Mouse (Mus musculus) small intestine, adult 2 months (tissue): ENCODE results near the gene Gm12185. TPM values are rescaled to one million over a fixed set of nuclear protein-coding genes. Genes with fewer than 3 reads are reported as not detected.
"Not testable (repeated sequence)": the region's sequence is repeated elsewhere in the genome, so short reads cannot be mapped to it uniquely, and the experiment has no call there.

ENCODE experiments used
- H3K27ac ChIP-seq: fragments of 200-500 bp; 2 replicates; pipeline ENCODE4 v1.5.1; 2012; ENCODE audit warnings: low read depth, low read length, control low read depth, inconsistent platforms; ENCODE audit not compliant: insufficient read depth
- H3K27me3 ChIP-seq: fragments of 200-500 bp; 2 replicates; pipeline ENCODE4 v1.6.1; 2012; ENCODE audit warnings: mild to moderate bottlenecking, moderate library complexity, low read length, inconsistent platforms; ENCODE audit not compliant: control insufficient read depth, insufficient read depth
- H3K36me3 ChIP-seq: fragments of 200-500 bp; 2 replicates; pipeline ENCODE4 v1.6.1; 2012; ENCODE audit warnings: mild to moderate bottlenecking, low read length, control low read depth, inconsistent platforms; ENCODE audit not compliant: control insufficient read depth, insufficient read depth
- H3K4me1 ChIP-seq: fragments of 200-500 bp; 2 replicates; pipeline ENCODE4 v1.6.1; 2012; ENCODE audit warnings: low read length, inconsistent platforms, mixed read lengths; ENCODE audit not compliant: control insufficient read depth, insufficient read depth, insufficient read length
- H3K4me3 ChIP-seq: fragments of 200-500 bp; 2 replicates; pipeline ENCODE4 v1.5.1; 2012; ENCODE audit warnings: low read depth, mild to moderate bottlenecking, control low read depth, inconsistent platforms, low read length, moderate library complexity
- CTCF ChIP-seq: fragments of 200-500 bp; IDR thresholded peaks from 2 replicates; pipeline ENCODE4 v1.5.1; 2012; ENCODE audit warnings: low read depth, mild to moderate bottlenecking, control low read depth, inconsistent platforms, low read length, moderate library complexity, mixed read lengths; ENCODE audit not compliant: insufficient replicate concordance, insufficient read length; ENCODE audit errors: extremely low read depth
- POLR2A ChIP-seq: fragments of 200-500 bp; IDR thresholded peaks from 2 replicates; pipeline ENCODE4 v1.6.1; 2012; ENCODE audit warnings: low read depth, mild to moderate bottlenecking, control low read depth, inconsistent platforms, low read length, moderate library complexity
- WGBS: fragments of 180-500 bp; shearing (Covaris S2); methylation state at CpG from one replicate; pipeline ENCODE4 v1.1.7; 2018; 5-methylcytosine and 5-hydroxymethylcytosine counted together
- polyA plus RNA-seq: library from polyadenylated mRNA; depleted of rRNA; stranded (reverse); fragments of >200 nt; gene quantifications from 2 replicates; pipeline ENCODE4 v1.2.3, GENCODE M21; 2012

Gm12185 gene
- polyA plus RNA-seq, 1 experiment = 0.13 TPM

DNA sequence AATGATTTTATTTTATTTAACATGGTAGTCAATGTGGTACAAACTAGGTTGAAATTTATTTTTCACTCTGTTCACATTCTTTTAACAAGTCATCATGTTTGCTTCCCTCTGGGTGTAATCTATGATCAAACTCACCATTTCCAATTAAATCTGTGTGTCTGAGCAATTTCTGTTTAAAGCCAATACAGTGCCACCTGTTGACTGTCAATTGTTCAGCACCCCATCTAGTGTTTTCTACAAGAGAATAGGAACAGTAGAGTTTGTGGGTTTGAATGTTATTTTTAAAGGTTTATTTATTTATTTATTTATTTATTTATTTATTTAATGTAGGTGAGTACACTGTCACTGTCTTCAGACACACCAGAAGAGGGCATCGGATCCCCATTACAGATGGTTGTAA lies 115.3 kb downstream of the Gm12185 start:
- 92% methylated on average over 1 of the region's 1 CpGs for WGBS
- H3K4me3 ChIP-seq = no peak overlapping the region
- TF ChIP-seq CTCF (no peak), POLR2A (no peak)

DNA sequence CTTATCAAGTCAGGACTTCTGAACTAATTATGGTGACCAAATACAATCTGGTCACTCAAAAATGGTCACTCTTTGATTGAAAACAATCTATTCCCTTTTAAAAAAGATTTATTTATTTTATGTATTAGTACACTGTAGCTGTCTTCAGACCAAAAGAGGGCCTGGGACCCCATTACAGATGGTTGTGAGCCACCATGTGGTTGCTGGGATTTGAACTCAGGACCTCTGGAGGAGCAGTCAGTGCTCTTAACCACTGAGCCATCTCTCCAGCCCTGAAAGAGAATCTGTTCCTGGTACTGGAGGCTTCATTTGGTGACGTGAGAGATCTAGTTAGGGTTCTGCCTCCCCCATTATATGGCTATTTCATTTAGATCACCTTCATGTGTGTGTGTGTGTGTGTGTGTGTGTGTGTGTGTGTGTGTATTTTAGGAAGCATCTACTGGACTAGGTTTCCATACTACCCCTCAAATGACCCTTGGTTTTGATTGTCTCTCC lies 116.6 kb downstream of the Gm12185 start:
- H3K4me1 ChIP-seq, H3K36me3 ChIP-seq, H3K27me3 ChIP-seq, H3K27ac ChIP-seq, H3K4me3 ChIP-seq: not testable (repeated sequence)
- 93% methylated on average over 1 of the region's 1 CpGs for WGBS

More for the DNA sequence above, 115.3 kb downstream of the Gm12185 start:
- H3K4me1 ChIP-seq = peaks cover 8% of the 10 kb centered on the region; the same call in 1 of the 2 replicates
- no peak overlapping the region for H3K27ac ChIP-seq
- H3K36me3 ChIP-seq = no peaks in the 10 kb centered on the region
- H3K27me3 ChIP-seq = no peaks in the 10 kb centered on the region

DNA sequence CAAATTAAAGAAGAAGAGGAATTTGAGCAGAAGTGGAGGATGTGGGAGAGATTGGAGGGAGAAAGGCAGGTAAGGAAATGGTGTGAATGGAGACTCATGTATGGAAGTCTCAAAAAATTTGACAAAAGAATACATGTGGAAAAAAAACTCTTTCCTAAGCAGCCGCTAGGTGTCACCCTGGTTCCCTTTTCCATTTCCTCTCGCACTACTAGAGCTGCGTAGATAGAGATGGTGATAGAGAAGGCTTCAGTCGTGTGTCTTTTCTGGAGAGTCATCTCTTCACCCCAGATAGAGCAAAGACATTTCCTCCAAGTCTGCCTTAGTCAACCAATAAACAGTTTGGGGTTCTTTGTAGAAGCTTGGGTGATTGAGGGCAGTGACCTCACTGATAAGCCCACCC lies 117.6 kb downstream of the Gm12185 start:
- no peak overlapping the region for H3K27ac ChIP-seq
- H3K4me1 ChIP-seq = peaks cover 8% of the 10 kb centered on the region; the same call in 1 of the 2 replicates
- no peaks in the 10 kb centered on the region for H3K36me3 ChIP-seq
- TF ChIP-seq POLR2A = no peak
- TF ChIP-seq CTCF = no peak
- H3K27me3 ChIP-seq = no peaks in the 10 kb centered on the region
- H3K4me3 ChIP-seq = no peak overlapping the region
- WGBS = 0% methylated on average over 4 of the region's 4 CpGs

DNA sequence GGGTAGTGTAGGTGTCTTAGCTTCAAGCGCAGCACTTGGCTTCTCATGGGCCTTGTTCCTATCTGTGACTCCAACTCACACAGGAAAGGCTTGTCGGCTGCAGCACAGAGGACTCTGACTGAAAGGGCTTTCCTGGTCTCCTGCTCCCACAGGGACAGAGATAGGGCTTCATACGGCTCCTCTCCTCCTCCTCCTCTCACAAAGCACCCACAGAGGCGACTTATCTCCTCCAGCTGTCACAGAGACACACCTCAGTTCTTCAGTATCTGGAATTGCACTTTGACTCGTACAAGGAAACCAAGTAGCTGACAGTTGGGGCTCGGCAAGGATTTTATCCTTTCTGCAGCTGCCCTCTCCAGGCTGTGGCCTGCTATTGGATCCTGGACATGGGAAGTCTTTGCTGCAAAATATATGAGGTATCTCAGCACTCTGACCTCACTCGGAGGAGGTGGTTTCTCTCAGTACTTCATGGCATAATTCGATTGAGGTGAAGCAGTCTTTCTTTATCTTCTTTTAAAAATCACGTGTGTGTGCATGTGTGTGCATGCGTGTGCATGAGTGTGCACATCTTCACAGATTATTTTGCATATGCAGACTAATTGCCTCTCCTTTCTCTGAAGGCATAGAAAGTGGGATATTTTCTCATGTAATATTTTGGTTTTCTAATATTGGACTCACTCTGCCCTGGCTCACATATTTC lies 118.3 kb downstream of the Gm12185 start:
- TF ChIP-seq POLR2A (peak; percentile 30; the same call in 1 of the 2 replicates), CTCF (peak; percentile 52; the same call in 1 of the 2 replicates)
- H3K36me3 ChIP-seq = no peaks in the 10 kb centered on the region
- peaks cover 10% of the 10 kb centered on the region; the same call in 1 of the 2 replicates for H3K4me1 ChIP-seq
- no peaks in the 10 kb centered on the region for H3K27me3 ChIP-seq
- no peak overlapping the region; the same call in 1 of the 2 replicates for H3K4me3 ChIP-seq
- H3K27ac ChIP-seq = peak overlapping the region; percentile 94
- 26% methylated on average over 10 of the region's 10 CpGs for WGBS

DNA sequence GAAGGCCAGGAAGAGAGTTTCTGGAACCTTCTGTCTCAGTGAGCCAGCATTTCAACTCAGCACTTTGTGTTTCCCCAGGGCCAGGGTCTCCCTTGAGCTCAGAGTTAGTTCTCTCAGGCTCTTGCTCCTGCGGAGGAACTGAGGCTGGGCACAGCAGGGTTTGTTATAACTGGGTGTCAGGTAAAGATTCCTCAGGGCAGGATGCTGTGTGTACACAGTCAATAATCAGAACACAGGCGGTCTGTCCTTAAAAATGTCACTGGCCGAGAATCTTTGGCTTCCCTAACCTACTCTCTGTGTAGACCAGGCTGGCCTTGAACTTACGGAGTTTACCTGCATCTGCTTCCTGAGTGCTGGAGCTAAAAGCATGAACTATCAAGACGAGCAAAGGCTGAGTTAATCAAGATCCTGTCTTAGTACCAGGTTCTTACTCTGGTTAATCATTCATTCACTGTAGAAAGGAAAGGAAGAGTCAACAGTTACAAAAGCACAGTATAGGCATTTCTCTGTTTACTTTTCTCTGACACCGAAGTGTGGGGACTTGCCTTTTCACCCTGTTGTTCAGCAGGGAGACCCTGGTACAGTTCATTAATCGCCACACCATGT lies 119.2 kb downstream of the Gm12185 start:
- no peak for TF ChIP-seq POLR2A
- no peak for TF ChIP-seq CTCF
- no peaks in the 10 kb centered on the region; the same call in none of the 2 replicates for H3K36me3 ChIP-seq
- 0 out of 2 replicates have a peak overlapping the region, but pooled peaks have one; percentile 21 for H3K4me3 ChIP-seq
- peak overlapping the region; percentile 94 for H3K27ac ChIP-seq
- WGBS = 23% methylated on average over 7 of the region's 7 CpGs
- H3K27me3 ChIP-seq = no peaks in the 10 kb centered on the region
- H3K4me1 ChIP-seq = peaks cover 14% of the 10 kb centered on the region; the same call in 1 of the 2 replicates

DNA sequence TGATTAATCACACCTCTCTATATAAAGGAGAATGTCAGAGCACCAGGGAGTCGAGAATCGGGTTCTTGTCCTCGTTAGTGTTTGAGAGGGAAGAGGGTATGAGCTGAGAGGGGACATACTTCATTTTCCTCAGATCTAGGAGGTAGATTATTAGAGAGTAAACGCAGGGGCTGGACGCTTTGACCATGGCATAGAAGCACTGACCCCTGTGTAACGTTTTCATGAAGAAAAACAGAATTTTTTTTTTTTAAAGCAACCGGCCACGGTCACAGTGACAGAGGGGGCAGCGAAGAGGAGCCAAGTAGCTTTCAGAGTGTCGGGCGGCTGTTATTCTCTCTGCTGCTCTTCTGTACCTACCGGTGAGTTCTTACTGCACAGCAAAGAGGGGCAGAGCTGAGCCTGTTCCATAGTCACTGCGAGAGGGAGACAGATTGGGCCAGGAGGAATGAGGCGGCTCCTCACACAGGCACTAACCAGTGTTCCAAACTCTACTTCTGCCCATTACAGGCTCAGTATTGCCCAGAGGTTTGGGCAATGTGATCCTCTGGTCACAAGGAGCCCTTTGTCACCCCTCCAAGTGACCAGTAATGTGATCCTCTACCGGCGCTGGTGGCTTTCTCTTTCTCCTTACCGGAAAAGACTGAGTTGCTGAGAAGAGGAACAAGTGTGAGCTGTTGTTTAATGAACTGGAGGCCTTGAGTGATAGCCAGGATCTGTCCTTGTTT lies 120.0 kb downstream of the Gm12185 start:
- Histone ChIP-seq H3K4me3 (peak overlapping the region; percentile 81), H3K36me3 (peaks cover 4% of the 10 kb centered on the region), H3K27ac (peak overlapping the region; percentile 94), H3K27me3 (no peaks in the 10 kb centered on the region), H3K4me1 (peaks cover 14% of the 10 kb centered on the region; the same call in 1 of the 2 replicates)
- WGBS = 4% methylated on average over 17 of the region's 17 CpGs
- TF ChIP-seq CTCF (peak; percentile 23; the same call in 1 of the 2 replicates), POLR2A (no peak)

DNA sequence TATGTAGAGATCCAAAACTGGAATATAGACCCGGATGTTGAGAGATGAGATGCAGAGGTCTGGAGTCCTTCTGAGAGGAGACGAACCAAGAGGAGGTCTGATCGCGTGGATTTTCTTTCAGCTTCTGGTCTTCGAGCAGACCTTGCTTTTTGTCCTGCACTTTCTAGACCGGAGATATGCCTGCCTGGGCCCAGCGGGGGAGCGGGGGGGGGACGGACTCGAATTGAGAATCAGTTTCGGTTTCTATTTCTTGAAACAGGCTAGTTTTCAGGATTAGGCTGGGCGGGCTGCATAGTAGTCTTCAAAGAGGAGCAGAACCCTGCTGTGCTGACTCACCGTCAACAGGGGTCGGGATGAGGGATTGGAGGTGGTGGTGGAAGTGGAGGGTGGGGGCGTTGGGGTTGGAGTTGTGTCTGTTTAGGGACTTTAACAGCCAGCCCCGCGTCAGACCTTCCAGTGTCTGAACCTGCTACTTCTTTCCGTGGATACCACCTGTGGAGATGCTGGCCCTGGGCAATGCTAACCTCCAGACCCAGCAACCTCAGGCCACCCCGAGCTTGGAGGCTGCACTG lies 120.7 kb downstream of the Gm12185 start, which contains the start of gene Irgm1:
TSS of gene Irgm1 (minus strand) at position 483 of the 572 bp plus-strand sequence.
- TF ChIP-seq CTCF (no peak), POLR2A (peak; percentile 60)
- H3K27ac ChIP-seq = peak within 1 kb of the TSS; percentile 94
- H3K4me3 ChIP-seq = peak within 1 kb of the TSS; percentile 81
- peaks cover 10% of the 10 kb centered on the region for H3K36me3 ChIP-seq
- H3K27me3 ChIP-seq = no peaks in the 10 kb centered on the region
- WGBS = under 1% methylated on average over 19 of the region's 19 CpGs
- H3K4me1 ChIP-seq = peaks cover 14% of the 10 kb centered on the region; the same call in 1 of the 2 replicates
